Mouse (Mus musculus): ENCODE data around the gene Olfr952. TPM values are rescaled to one million over a fixed set of nuclear protein-coding genes. Genes with fewer than 3 reads are reported as not detected.

Olfr952 gene
- not detected in 2 replicates for polyA plus RNA-seq (2012; rRNA removed)

- no peak within 1 kb of the TSS for H3K27ac ChIP-seq (ENCODE audit: control insufficient read depth, insufficient read depth, low read length)
- H3K4me1 ChIP-seq (replicated peaks; ENCODE audit: control insufficient read depth, insufficient read depth, low read length) = no peaks in the 10 kb centered on the region
- H3K27me3 ChIP-seq (ENCODE audit: control insufficient read depth, insufficient read depth, low read length) = no peaks in the 10 kb centered on the region
- H3K36me3 ChIP-seq (ENCODE audit: control insufficient read depth, insufficient read depth, low read length) = no peaks in the 10 kb centered on the region
- no peak within 1 kb of the TSS for H3K4me3 ChIP-seq (ENCODE audit: control insufficient read depth, insufficient read depth, low read length)
- no peak for DNase-seq
- TF ChIP-seq POLR2A (IDR thresholded peaks at IDR 0.05; ENCODE audit: control insufficient read depth, extremely low read depth, insufficient read depth, low read length, poor library complexity) = no peak
- TF ChIP-seq CTCF (IDR thresholded peaks at IDR 0.05; ENCODE audit: borderline replicate concordance, control insufficient read depth, extremely low read depth, insufficient read depth, low read length, poor library complexity) = no peak
Measured at GRCm38 (mm10) chr9:39427048-39427447, at the start of gene Olfr952. Gene Olfr952, minus strand, starts transcription at chr9:39427148.

DNA sequence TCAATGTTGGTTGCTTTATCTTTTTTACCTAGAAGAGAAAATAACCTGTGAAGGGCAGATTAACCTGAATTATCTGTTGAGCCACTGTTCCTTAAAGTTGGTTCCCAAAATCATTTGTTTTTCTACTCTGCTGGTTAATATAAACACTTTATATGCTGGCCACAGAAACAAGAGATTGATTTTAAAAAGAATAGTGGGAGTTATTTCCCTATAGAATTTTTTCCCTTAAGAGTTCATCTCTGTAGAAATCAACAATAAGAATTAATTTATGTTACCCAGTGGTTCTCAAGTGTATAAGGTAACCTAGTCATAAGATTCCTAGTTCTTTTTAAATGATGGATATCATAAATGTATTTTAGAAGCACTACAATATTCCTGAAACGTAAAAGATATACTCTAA lies 44.9 kb upstream of the Olfr952 start, which contains the start of gene Olfr955:
TSS of gene Olfr955 (minus strand) at position 101 of the 400 bp plus-strand sequence.
- Histone ChIP-seq H3K36me3 (ENCODE audit: control insufficient read depth, insufficient read depth, low read length) (no peaks in the 10 kb centered on the region), H3K27ac (ENCODE audit: control insufficient read depth, insufficient read depth, low read length) (no peak within 1 kb of the TSS), H3K27me3 (ENCODE audit: control insufficient read depth, insufficient read depth, low read length) (no peaks in the 10 kb centered on the region), H3K4me3 (ENCODE audit: control insufficient read depth, insufficient read depth, low read length) (no peak within 1 kb of the TSS), H3K4me1 (replicated peaks; ENCODE audit: control insufficient read depth, insufficient read depth, low read length) (no peaks in the 10 kb centered on the region)
- WGBS = 43% methylated on average over 1 of the region's 1 CpGs
- no peak for DNase-seq
- no peak for TF ChIP-seq CTCF (IDR thresholded peaks at IDR 0.05; ENCODE audit: borderline replicate concordance, control insufficient read depth, extremely low read depth, insufficient read depth, low read length, poor library complexity)
- TF ChIP-seq POLR2A (IDR thresholded peaks at IDR 0.05; ENCODE audit: control insufficient read depth, extremely low read depth, insufficient read depth, low read length, poor library complexity) = no peak

GRCm38 (mm10) chr9:39456401-39456800 lies 29.5 kb upstream of the Olfr952 start, which contains the start of gene Olfr954:
Gene Olfr954, plus strand, starts transcription at chr9:39456701.
- H3K4me3 ChIP-seq (ENCODE audit: control insufficient read depth, insufficient read depth, low read length) = no peak within 1 kb of the TSS
- DNase-seq = no peak
- H3K36me3 ChIP-seq (ENCODE audit: control insufficient read depth, insufficient read depth, low read length) = no peaks in the 10 kb centered on the region
- TF ChIP-seq CTCF (IDR thresholded peaks at IDR 0.05; ENCODE audit: borderline replicate concordance, control insufficient read depth, extremely low read depth, insufficient read depth, low read length, poor library complexity) = no peak
- no peak for TF ChIP-seq POLR2A (IDR thresholded peaks at IDR 0.05; ENCODE audit: control insufficient read depth, extremely low read depth, insufficient read depth, low read length, poor library complexity)
- H3K27ac ChIP-seq (ENCODE audit: control insufficient read depth, insufficient read depth, low read length) = no peak within 1 kb of the TSS
- WGBS = 92% methylated on average over 6 of the region's 6 CpGs
- no peaks in the 10 kb centered on the region for H3K4me1 ChIP-seq (replicated peaks; ENCODE audit: control insufficient read depth, insufficient read depth, low read length)
- H3K27me3 ChIP-seq (ENCODE audit: control insufficient read depth, insufficient read depth, low read length) = no peaks in the 10 kb centered on the region

- WGBS = 95% methylated on average over 2 of the region's 2 CpGs
Measured at GRCm38 (mm10) chr9:39387110-39387509, 39.8 kb downstream of the Olfr952 start, which contains the start of gene Olfr951. Gene Olfr951, plus strand, starts transcription at chr9:39387410.

More at GRCm38 (mm10) chr9:39387110-39387509, 39.8 kb downstream of the Olfr952 start, which contains the start of gene Olfr951:
- Histone ChIP-seq H3K27ac (ENCODE audit: control insufficient read depth, insufficient read depth, low read length) (no peak within 1 kb of the TSS), H3K36me3 (ENCODE audit: control insufficient read depth, insufficient read depth, low read length) (no peaks in the 10 kb centered on the region), H3K4me3 (ENCODE audit: control insufficient read depth, insufficient read depth, low read length) (no peak within 1 kb of the TSS), H3K27me3 (ENCODE audit: control insufficient read depth, insufficient read depth, low read length) (no peaks in the 10 kb centered on the region), H3K4me1 (replicated peaks; ENCODE audit: control insufficient read depth, insufficient read depth, low read length) (no peaks in the 10 kb centered on the region)
- TF ChIP-seq POLR2A (IDR thresholded peaks at IDR 0.05; ENCODE audit: control insufficient read depth, extremely low read depth, insufficient read depth, low read length, poor library complexity) (no peak), CTCF (IDR thresholded peaks at IDR 0.05; ENCODE audit: borderline replicate concordance, control insufficient read depth, extremely low read depth, insufficient read depth, low read length, poor library complexity) (no peak)
- no peak for DNase-seq

Other genes with a start within 250 kb of the Olfr952 start
- gene Olfr944, start 225.2 kb downstream of the Olfr952 start, polyA plus RNA-seq (2012; rRNA removed) = not detected in 2 replicates
- gene Olfr1537, start 177.2 kb downstream of the Olfr952 start, polyA plus RNA-seq (2012; rRNA removed) = not detected in 2 replicates
- gene Olfr945, start 150.3 kb downstream of the Olfr952 start, polyA plus RNA-seq (2012; rRNA removed) = not detected in 2 replicates
- gene Olfr948, start 101.1 kb downstream of the Olfr952 start, polyA plus RNA-seq (2012; rRNA removed) = not detected in 2 replicates
- not detected in 2 replicates for gene Olfr951, start 39.7 kb downstream of the Olfr952 start, polyA plus RNA-seq (2012; rRNA removed)
- gene Olfr954, start 29.6 kb upstream of the Olfr952 start, polyA plus RNA-seq (2012; rRNA removed) = not detected in 2 replicates
- not detected in 2 replicates for gene Olfr955, start 44.8 kb upstream of the Olfr952 start, polyA plus RNA-seq (2012; rRNA removed)
- not detected in 2 replicates for gene Olfr44, start 66.8 kb upstream of the Olfr952 start, polyA plus RNA-seq (2012; rRNA removed)
- gene Olfr957, start 88.7 kb upstream of the Olfr952 start, polyA plus RNA-seq (2012; rRNA removed) = not detected in 2 replicates
- gene Olfr958, start 126.9 kb upstream of the Olfr952 start, polyA plus RNA-seq (2012; rRNA removed) = not detected in 2 replicates
- gene Olfr959, start 148.4 kb upstream of the Olfr952 start, polyA plus RNA-seq (2012; rRNA removed) = not detected in 2 replicates
- 0.63 and 1.1 TPM in 2 replicates for gene AW551984, start 177.3 kb upstream of the Olfr952 start, polyA plus RNA-seq (2012; rRNA removed)
- gene Olfr148, start 183.5 kb upstream of the Olfr952 start, polyA plus RNA-seq (2012; rRNA removed) = not detected in 2 replicates
- gene Olfr960, start 194.2 kb upstream of the Olfr952 start, polyA plus RNA-seq (2012; rRNA removed) = not detected in 2 replicates
- not detected in 2 replicates for gene Olfr961, start 217.9 kb upstream of the Olfr952 start, polyA plus RNA-seq (2012; rRNA removed)
- not detected in 2 replicates for gene Olfr963, start 240.1 kb upstream of the Olfr952 start, polyA plus RNA-seq (2012; rRNA removed)